11 mouse cellular contexts compared by ENCODE assay signal in genomic region chr11:61533571-61533970, GRCm38 (mm10). TPM values are rescaled to one million over a fixed set of nuclear protein-coding genes. Genes with fewer than 3 reads are reported as not detected.
DNase-seq lines count a peak whose midpoint lies in the region; ATAC-seq lines count a peak whose summit lies in the region.
"Had no signal": no experiment of that assay in that cellular context is flagged by ENCODE, and none has a peak within 500 bp of the region (broad histone marks: within the 10 kb centered on the region; RNA-seq: fewer than 3 reads in every experiment).

No protein-coding gene starts in this region.

- no peak for ATAC-seq in hindbrain, embryonic 11.5 days (ENCODE audit: low FRiP score)
- ATAC-seq in hindbrain, embryonic 12.5 days (ENCODE audit: low FRiP score) = no peak
- no peak for ATAC-seq in monocyte, adult 5-6 weeks (replicated peaks; ENCODE audit: insufficient number of reproducible peaks, low FRiP score, low TSS enrichment, poor library complexity, severe bottlenecking)
- ATAC-seq: forebrain, embryonic 15.5 days had no signal

- peak; percentile 5 for DNase-seq in hindbrain, embryonic 11.5 days (ENCODE audit: low spot score)
- peak; percentile 56 for DNase-seq in brain, adult 2 months (ENCODE audit: low read depth, low spot score)
- DNase-seq in heart, postnatal 25 days (ENCODE audit: low spot score) = peak; percentile 58
- peak; percentile 71 for DNase-seq in lung, postnatal 10 days
- no peak for DNase-seq in thymus, adult 18-20 months
- no peak for DNase-seq in thymus, postnatal 36 days

- H3K9ac ChIP-seq in hindbrain, embryonic 11.5 days (ENCODE audit: low read depth, low read length) = no peak overlapping the region
- no peak overlapping the region for H3K9ac ChIP-seq in hindbrain, embryonic 12.5 days
- H3K9ac ChIP-seq: forebrain, embryonic 15.5 days; neural tube, embryonic 12.5 days had no signal

- H3K4me2 ChIP-seq in hindbrain, embryonic 11.5 days (replicated peaks; ENCODE audit: low read depth, low read length) = no peak overlapping the region
- no peak overlapping the region for H3K4me2 ChIP-seq in hindbrain, embryonic 12.5 days (replicated peaks)
- H3K4me2 ChIP-seq: forebrain, embryonic 15.5 days; neural tube, embryonic 12.5 days had no signal

- H3K27ac ChIP-seq in hindbrain, embryonic 11.5 days (ENCODE audit: low read depth, low read length) = no peak overlapping the region
- no peak overlapping the region for H3K27ac ChIP-seq in hindbrain, embryonic 12.5 days
- H3K27ac ChIP-seq: forebrain, embryonic 15.5 days; neural tube, embryonic 12.5 days; stomach, postnatal 0 days had no signal

- 60% methylated on average over 5 of the region's 5 CpGs for WGBS in hindbrain, embryonic 11.5 days
- WGBS in hindbrain, embryonic 12.5 days = 57% methylated on average over 5 of the region's 5 CpGs

- H3K36me3 ChIP-seq in hindbrain, embryonic 11.5 days (ENCODE audit: control insufficient read depth, insufficient read depth, low read length) = no peaks in the 10 kb centered on the region
- H3K36me3 ChIP-seq in hindbrain, embryonic 12.5 days = peaks cover 19% of the 10 kb centered on the region; the same call in 1 of the 2 replicates
- H3K36me3 ChIP-seq: forebrain, embryonic 15.5 days had no signal

- intact Hi-C loops in heart, postnatal 25 days (cut with DNase I) = loop anchor here (5.0 kb wide), 1 partner anchor 44 kb away; the partner anchor contains the start of gene Epn2

- no peak overlapping the region for H3K4me3 ChIP-seq in hindbrain, embryonic 11.5 days (ENCODE audit: low read depth, low read length)
- no peak overlapping the region for H3K4me3 ChIP-seq in hindbrain, embryonic 12.5 days
- H3K4me3 ChIP-seq: forebrain, embryonic 15.5 days; neural tube, embryonic 12.5 days had no signal

- H3K27me3 ChIP-seq in hindbrain, embryonic 11.5 days (ENCODE audit: control insufficient read depth, insufficient read depth, low read length) = no peaks in the 10 kb centered on the region
- no peaks in the 10 kb centered on the region for H3K27me3 ChIP-seq in hindbrain, embryonic 12.5 days
- H3K27me3 ChIP-seq: forebrain, embryonic 15.5 days; neural tube, embryonic 12.5 days had no signal

- no peaks in the 10 kb centered on the region for H3K4me1 ChIP-seq in hindbrain, embryonic 11.5 days (replicated peaks; ENCODE audit: control insufficient read depth, insufficient read depth, low read length)
- H3K4me1 ChIP-seq in hindbrain, embryonic 12.5 days = peaks cover 11% of the 10 kb centered on the region

- H3K9me3 ChIP-seq in hindbrain, embryonic 11.5 days (ENCODE audit: control insufficient read depth, low read length) = no peaks in the 10 kb centered on the region
- H3K9me3 ChIP-seq in hindbrain, embryonic 12.5 days (replicated peaks) = no peaks in the 10 kb centered on the region
- H3K9me3 ChIP-seq: forebrain, embryonic 15.5 days; neural tube, embryonic 12.5 days had no signal

RNA-seq across cellular contexts. Expression of gene B9d1, which starts 28.6 kb away (rescaled TPM):
- polyA plus RNA-seq in hindbrain, embryonic 11.5 days (2014; fragmentation: Nextera tagmentation; extraction: Ambion mirVana) = 34.3 and 42.1 TPM in 2 replicates
- 32.0 and 33.8 TPM in 2 replicates for polyA plus RNA-seq in hindbrain, embryonic 12.5 days (2016; fragmentation: Nextera tagmentation; extraction: Ambion mirVana)
- total RNA-seq in heart, postnatal 25 days (2021) = 10 to 100 TPM in 1 of 2 experiments, 1 to 10 TPM in 1; 8.4 to 10.4 TPM
- not detected in 3 replicates for total RNA-seq in monocyte, adult 5-6 weeks (2017)

RNA-seq across cellular contexts. Expression of gene Mapk7, which starts 39.4 kb away (rescaled TPM):
- 51.5 and 54.7 TPM in 2 replicates for polyA plus RNA-seq in hindbrain, embryonic 11.5 days (2014; fragmentation: Nextera tagmentation; extraction: Ambion mirVana)
- polyA plus RNA-seq in hindbrain, embryonic 12.5 days (2016; fragmentation: Nextera tagmentation; extraction: Ambion mirVana) = 89.0 and 94.9 TPM in 2 replicates
- total RNA-seq in heart, postnatal 25 days (2021) = 1 to 10 TPM; 6.0 to 7.7 TPM
- 14.7 to 31.5 TPM (median 15.7 TPM) in 3 replicates for total RNA-seq in monocyte, adult 5-6 weeks (2017)

RNA-seq across cellular contexts. Expression of gene Epn2, which starts 45.9 kb away (rescaled TPM):
- 28.8 and 34.2 TPM in 2 replicates for polyA plus RNA-seq in hindbrain, embryonic 11.5 days (2014; fragmentation: Nextera tagmentation; extraction: Ambion mirVana)
- 42.4 and 44.3 TPM in 2 replicates for polyA plus RNA-seq in hindbrain, embryonic 12.5 days (2016; fragmentation: Nextera tagmentation; extraction: Ambion mirVana)
- total RNA-seq in heart, postnatal 25 days (2021) = 10 to 100 TPM; 23.7 to 27.0 TPM
- 1.7 to 2.5 TPM in 2 of 3 replicates, not detected in the other for total RNA-seq in monocyte, adult 5-6 weeks (2017)

RNA-seq across cellular contexts. Expression of gene Mfap4, which starts 48.3 kb away (rescaled TPM):
- 111 and 132 TPM in 2 replicates for polyA plus RNA-seq in hindbrain, embryonic 11.5 days (2014; fragmentation: Nextera tagmentation; extraction: Ambion mirVana)
- 131 and 160 TPM in 2 replicates for polyA plus RNA-seq in hindbrain, embryonic 12.5 days (2016; fragmentation: Nextera tagmentation; extraction: Ambion mirVana)
- 10 to 100 TPM; 43.3 to 50.0 TPM for total RNA-seq in heart, postnatal 25 days (2021)
- not detected in 3 replicates for total RNA-seq in monocyte, adult 5-6 weeks (2017)

Comparison
In these comparisons a context has a peak if more than half of its experiments do, and no peak if none do; other contexts are left out.
1. DNase-seq: peak in hindbrain, embryonic 11.5 days (single experiment), brain, adult 2 months (single experiment), heart, postnatal 25 days (single experiment) and lung, postnatal 10 days (single experiment); none in thymus, adult 18-20 months (0 of 2) and thymus, postnatal 36 days (0 of 2).